Mouse (Mus musculus) large intestine, adult 2 months (tissue): ENCODE results near the gene Man2a1. TPM values are rescaled to one million over a fixed set of nuclear protein-coding genes. Genes with fewer than 3 reads are reported as not detected.

Experiments used
- DNase-seq: peaks from one replicate; pipeline ENCODE4 v3.0.0-alpha.2; 2012; ENCODE audit warnings: low read depth, low spot score
- WGBS: fragments of 180-500 bp; shearing (Covaris S2); methylation state at CpG from one replicate; pipeline ENCODE4 v1.1.7; 2018; 5-methylcytosine and 5-hydroxymethylcytosine counted together
- polyA plus RNA-seq: library from polyadenylated mRNA; depleted of rRNA; stranded (reverse); fragments of >200 nt; gene quantifications from 2 replicates; pipeline ENCODE4 v1.2.3, GENCODE M21; 2012; rRNA removed

The Man2a1 gene
- polyA plus RNA-seq, result 11.7 and 20.0 TPM in 2 replicates

- DNase-seq, result peak; percentile 66
- under 1% methylated on average over 65 of the region's 69 CpGs for WGBS
Measured at GRCm38 (mm10) chr17:64600372-64601090, at the start of gene Man2a1. TSS of gene Man2a1 (plus strand) at chr17:64600736.

- 91% methylated on average over 10 of the region's 10 CpGs for WGBS
- DNase-seq, result no peak
Measured at GRCm38 (mm10) chr17:64553358-64553757, 47.2 kb upstream of the Man2a1 start.

DNA sequence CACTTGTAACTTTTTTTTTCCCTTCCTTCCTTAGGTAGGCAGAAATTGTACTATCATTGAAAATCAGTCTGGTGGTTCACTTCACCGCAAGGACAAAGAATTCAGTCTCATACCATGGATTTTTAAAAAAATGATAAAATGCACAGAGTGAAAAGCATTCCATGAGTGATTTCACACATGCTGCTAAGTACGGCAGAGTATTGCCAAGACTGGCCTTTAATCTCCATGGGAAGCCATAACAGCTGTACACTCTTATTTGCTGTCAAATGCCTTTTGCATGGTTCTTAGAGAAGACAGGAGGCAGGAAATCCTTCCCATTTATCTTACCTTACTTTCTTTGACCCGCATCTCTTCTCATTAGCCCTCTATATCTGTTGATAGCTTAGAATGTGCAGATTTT lies 45.6 kb upstream of the Man2a1 start:
- whole genome bisulfite sequencing, result 85% methylated on average over 3 of the region's 3 CpGs
- no peak for DNase-seq

DNA sequence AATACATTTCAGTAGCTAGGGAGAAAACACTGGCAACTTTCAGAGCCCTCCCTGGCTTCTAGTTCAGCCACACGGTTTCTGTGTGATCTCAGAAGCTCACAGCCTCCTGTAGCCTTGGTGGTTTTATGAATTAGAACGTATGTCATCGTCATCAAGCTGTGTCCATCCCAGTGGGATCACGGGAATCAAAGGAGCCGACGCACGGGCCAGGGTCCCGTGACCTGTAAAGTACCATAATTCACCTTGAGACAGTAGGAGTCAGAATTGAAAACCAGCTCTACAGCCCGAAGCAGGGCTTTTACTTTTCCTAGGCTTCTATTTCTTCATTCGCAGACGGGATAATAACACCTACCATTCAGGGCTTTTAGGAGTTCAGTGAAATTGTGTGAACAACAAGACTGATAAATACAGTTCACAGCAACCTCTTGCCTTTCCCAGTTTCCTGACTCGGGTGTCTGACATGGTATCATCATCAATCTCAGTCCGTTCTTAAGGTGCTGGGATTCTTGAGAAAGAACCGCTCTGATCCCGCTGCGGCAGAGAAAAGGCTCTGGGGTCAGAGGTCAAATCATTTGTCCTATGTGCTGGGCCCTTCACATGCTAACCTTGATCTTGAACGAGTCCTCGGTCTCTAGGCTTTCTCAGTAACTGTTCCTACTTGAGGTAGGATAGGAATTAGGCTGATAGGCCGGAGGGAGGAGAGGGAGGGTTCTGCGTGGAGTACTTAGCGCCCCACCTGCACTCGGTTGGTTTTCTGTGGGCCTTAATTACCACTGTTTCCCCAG lies 43.7 kb upstream of the Man2a1 start:
- WGBS, result 92% methylated on average over 22 of the region's 22 CpGs
- DNase-seq, result no peak

- DNase-seq, result no peak
- WGBS, result 4% methylated on average over 4 of the region's 4 CpGs
Measured at GRCm38 (mm10) chr17:64558994-64559540, 41.5 kb upstream of the Man2a1 start.

DNA sequence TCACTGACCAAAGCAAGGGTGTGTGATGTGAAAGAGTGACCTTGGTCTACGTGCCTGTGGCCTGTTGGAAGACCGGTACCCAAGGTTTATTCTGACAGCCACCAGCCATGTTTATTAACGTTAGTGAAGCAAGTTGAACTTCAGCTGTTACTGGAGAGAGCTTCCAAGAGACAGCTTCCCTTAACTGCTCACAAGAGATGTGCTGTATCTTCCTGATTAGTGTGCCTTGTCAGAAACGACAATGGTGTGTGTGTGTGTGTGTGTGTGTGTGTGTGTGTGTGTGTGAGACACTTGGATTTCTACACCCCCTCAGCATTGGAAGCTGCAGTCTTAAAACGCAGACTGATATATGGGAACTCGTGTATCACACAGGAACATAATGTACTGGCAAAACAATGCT lies 34.1 kb upstream of the Man2a1 start:
- DNase-seq, result no peak
- WGBS, result 65% methylated on average over 6 of the region's 6 CpGs

GRCm38 (mm10) chr17:64567546-64567945 lies 33.0 kb upstream of the Man2a1 start:
- 88% methylated on average over 3 of the region's 3 CpGs for WGBS
- no peak for DNase-seq

DNA sequence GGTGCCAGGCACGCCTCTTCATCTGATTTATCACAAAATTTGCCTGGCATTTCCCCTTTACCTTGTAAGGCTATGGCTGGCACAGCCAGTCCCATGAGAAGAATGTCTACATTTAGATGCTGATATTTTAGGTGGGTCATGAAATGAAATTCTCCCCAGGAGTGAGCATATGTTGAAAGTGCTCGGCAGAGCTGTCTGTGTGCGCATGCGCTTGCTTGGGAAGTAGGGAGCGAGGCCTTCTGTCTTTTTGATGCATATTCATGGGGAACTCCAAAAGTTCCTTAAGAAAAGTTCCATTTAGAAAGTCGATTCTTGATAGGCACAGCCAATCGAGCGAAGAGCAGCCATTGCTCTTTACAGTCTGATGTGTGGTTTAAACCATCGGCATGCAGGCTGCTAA lies 26.6 kb upstream of the Man2a1 start:
- DNase-seq, result no peak
- 93% methylated on average over 9 of the region's 9 CpGs for whole genome bisulfite sequencing

DNA sequence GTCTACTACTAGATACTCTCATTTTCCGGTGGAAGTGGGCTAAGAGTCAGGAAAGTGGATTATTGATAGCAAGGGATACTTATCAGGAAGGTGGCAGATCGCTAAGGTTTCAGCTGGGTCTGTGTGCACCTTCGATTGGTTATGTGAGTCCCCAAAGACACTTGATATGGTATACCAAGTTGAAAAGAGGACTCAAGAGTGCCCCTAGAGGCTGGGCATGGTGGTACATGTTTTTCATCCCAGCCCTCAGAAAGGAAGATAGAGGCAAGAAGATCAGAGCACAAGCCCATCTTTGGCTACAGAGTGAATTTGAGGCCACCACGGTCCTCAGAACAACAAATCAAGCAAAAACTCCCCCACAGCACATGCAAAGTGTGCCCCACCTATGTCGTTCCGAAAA lies 25.3 kb upstream of the Man2a1 start:
- DNase-seq, result no peak
- WGBS, result 82% methylated on average over 6 of the region's 6 CpGs

DNA sequence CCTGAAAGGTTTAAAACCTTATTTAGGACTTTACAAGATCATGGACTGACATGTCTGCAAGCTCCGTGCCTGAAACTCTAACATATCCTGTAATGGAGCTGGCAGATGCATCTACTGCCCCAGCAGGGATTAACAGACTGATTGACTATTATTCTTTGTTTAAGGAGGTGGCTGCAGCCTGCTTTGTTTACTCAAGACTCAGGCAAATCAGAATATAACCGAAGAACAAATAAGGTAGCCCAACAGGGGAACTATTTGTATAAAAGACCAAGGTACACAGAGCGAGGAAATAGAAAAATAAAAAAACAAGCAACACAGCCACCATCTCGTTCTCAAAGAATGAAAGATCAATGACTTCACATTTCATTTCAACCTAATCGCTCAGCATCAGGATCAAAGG lies 23.1 kb upstream of the Man2a1 start:
- 26% methylated on average over 5 of the region's 5 CpGs for WGBS
- DNase-seq, result no peak

DNA sequence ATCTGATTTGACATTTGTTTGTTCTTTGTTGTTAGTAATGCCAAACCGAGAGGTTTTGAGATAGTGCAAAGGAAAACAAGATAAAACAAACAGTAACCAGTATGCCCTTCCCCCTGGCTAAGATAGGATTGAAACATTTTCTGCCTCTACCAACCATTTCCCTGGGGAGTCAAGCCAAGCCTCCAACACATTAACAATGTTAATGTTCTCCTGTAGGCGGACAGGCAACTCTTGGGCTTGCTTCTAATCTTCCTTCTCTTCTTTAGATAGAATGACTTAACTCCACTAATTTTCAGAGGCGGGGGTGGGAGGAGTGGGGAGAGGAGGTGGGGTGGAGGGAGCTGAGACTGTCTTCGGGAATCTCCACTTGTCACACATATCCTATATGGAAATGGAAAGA lies 22.2 kb upstream of the Man2a1 start:
- WGBS, result 47% methylated on average over 4 of the region's 4 CpGs

GRCm38 (mm10) chr17:64579696-64580095 lies 20.8 kb upstream of the Man2a1 start:
- 67% methylated on average over 8 of the region's 8 CpGs for WGBS
- DNase-seq, result no peak

More for the DNA sequence above, 22.2 kb upstream of the Man2a1 start:
- no peak for DNase-seq

- DNase-seq, result no peak
- 88% methylated on average over 6 of the region's 6 CpGs for WGBS
Measured at GRCm38 (mm10) chr17:64581133-64581532, 19.4 kb upstream of the Man2a1 start.

GRCm38 (mm10) chr17:64581962-64582361 lies 18.6 kb upstream of the Man2a1 start:
- no peak for DNase-seq
- WGBS, result 86% methylated on average over 3 of the region's 3 CpGs

GRCm38 (mm10) chr17:64590483-64590882 lies 10.1 kb upstream of the Man2a1 start:
- no peak for DNase-seq
- 25% methylated on average over 4 of the region's 4 CpGs for WGBS

- WGBS, result 76% methylated on average over 10 of the region's 10 CpGs
- DNase-seq, result no peak
Measured at GRCm38 (mm10) chr17:64591366-64591765, 9.2 kb upstream of the Man2a1 start.

DNA sequence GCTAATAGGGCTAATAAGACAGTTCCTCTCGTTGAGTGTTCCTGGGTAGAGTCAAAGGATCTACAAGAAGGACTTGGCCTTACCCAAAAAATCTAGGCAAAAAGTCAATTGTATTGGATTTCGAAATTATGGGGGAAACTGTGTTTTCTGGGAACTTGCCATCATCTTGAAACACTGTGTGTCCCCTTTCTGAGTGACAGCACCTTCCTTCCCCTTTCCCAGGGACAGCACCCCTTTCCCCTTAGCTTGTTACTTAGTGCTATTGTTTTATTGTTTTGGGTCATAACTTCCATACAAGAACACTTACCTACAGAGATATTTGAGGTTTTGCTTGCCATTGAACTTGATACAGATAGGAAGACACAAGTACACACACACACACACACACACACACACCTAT lies 8.2 kb upstream of the Man2a1 start:
- WGBS, result 86% methylated on average over 2 of the region's 2 CpGs
- no peak for DNase-seq

- 87% methylated on average over 3 of the region's 3 CpGs for WGBS
- DNase-seq, result no peak
Measured at GRCm38 (mm10) chr17:64592788-64593187, 7.7 kb upstream of the Man2a1 start.

GRCm38 (mm10) chr17:64597770-64598169 lies 2.8 kb upstream of the Man2a1 start:
- WGBS, result 91% methylated on average over 9 of the region's 9 CpGs
- DNase-seq, result no peak

- DNase-seq, result peak; percentile 50
- WGBS, result 14% methylated on average over 4 of the region's 4 CpGs
Measured at GRCm38 (mm10) chr17:64599916-64600315, 620 bp upstream of the Man2a1 start.
